Mouse (Mus musculus) olfactory bulb, adult 2 months (tissue): Measurements from ENCODE around the gene Szrd1.

Experiments used
- CTCF ChIP-seq: fragments of 200-500 bp; IDR thresholded peaks from 2 replicates; pipeline ENCODE4 v1.5.1; 2012; ENCODE audit warnings: low read depth, mild to moderate bottlenecking, low read length, moderate library complexity; ENCODE audit not compliant: insufficient read depth
- POLR2A ChIP-seq: fragments of 200-500 bp; IDR thresholded peaks from 2 replicates; pipeline ENCODE4 v1.6.1; 2012; ENCODE audit warnings: mild to moderate bottlenecking, low read depth, low read length, moderate library complexity; ENCODE audit not compliant: insufficient read depth

DNA sequence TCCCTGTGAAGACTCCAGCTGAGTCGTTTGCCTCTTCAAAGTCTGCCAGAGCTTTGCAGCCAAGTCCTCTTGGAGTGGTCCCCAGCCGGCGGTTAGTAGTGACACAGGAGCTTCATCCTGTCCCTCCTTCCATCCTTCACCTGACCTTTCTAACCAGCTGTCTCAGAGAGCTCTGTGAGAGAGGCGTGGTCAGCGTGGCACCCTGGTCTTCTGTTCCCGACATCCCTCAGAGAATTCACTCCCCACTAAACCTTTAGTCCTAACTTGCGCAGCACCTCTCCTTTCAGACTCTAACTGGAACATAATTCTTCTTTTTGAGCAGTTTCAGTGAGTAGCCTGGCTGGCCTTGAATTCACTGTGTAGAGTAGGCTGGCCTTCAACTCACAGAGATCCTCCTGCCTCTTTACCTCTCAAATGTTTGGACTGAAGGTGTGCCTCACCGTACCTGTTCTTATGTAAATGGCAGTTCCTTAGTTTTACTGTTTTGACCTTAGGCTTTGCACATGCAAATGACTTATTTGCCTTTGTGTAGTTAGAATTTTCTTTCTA lies 26.2 kb upstream of the Szrd1 start:
- TF ChIP-seq POLR2A (no peak), CTCF (no peak)
